Mouse (Mus musculus): Measurements from ENCODE around the gene Gm10778. TPM values are rescaled to one million over a fixed set of nuclear protein-coding genes. Genes with fewer than 3 reads are reported as not detected.

Gene Gm10778
- polyA plus RNA-seq, 1 experiment from 2014 or later: 4.6 TPM

DNA sequence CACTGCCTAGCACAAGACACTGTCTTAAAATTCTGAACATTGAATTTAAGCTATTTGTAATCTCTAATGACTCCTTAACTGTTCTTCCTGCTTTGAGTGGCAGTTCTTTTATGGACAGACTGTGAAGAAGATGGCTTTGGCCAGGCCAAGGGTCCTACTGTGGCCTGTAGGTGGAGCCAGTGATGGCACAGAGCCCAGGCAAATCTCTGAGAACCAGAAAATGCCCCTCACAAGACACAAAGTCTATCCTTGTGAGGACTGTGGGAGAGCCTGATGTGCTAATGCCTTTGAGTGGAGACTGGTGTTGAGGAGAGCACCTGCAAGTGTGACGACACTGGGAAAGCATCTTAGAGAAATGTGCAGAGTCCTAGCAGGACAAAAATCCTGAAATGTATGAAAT lies 40.6 kb upstream of the Gm10778 start:
- no peak for ATAC-seq (ENCODE audit: insufficient number of reproducible peaks, low FRiP score, low TSS enrichment, low read depth)
- no peaks in the 10 kb centered on the region for H3K27me3 ChIP-seq
- no peak overlapping the region for H3K9ac ChIP-seq
- H3K27ac ChIP-seq: no peak overlapping the region
- no peak overlapping the region for H3K4me2 ChIP-seq
- peaks cover 18% of the 10 kb centered on the region for H3K4me1 ChIP-seq
- H3K9me3 ChIP-seq: no peaks in the 10 kb centered on the region
- no peak overlapping the region for H3K4me3 ChIP-seq
- H3K36me3 ChIP-seq: peaks cover 3% of the 10 kb centered on the region; the same call in 1 of the 2 replicates
- 90% methylated on average over 1 of the region's 1 CpGs for WGBS

- H3K9ac ChIP-seq: no peak overlapping the region
- H3K4me1 ChIP-seq: peaks cover 9% of the 10 kb centered on the region; the same call in 1 of the 2 replicates
- peaks cover 3% of the 10 kb centered on the region; the same call in 1 of the 2 replicates for H3K36me3 ChIP-seq
- no peak overlapping the region for H3K4me3 ChIP-seq
- no peak overlapping the region for H3K27ac ChIP-seq
- no peak overlapping the region for H3K4me2 ChIP-seq
- H3K27me3 ChIP-seq: no peaks in the 10 kb centered on the region
- WGBS: 71% methylated on average over 3 of the region's 3 CpGs
- H3K9me3 ChIP-seq: no peaks in the 10 kb centered on the region
- no peak for ATAC-seq (ENCODE audit: insufficient number of reproducible peaks, low FRiP score, low TSS enrichment, low read depth)
Measured at GRCm38 (mm10) chr10:81612779-81613178, 36.1 kb upstream of the Gm10778 start.

- Histone ChIP-seq H3K27me3 (no peaks in the 10 kb centered on the region), H3K4me2 (no peak overlapping the region), H3K9ac (no peak overlapping the region), H3K27ac (peak overlapping the region; percentile 50; the same call in 1 of the 2 replicates), H3K4me1 (peaks cover 9% of the 10 kb centered on the region; the same call in 1 of the 2 replicates), H3K9me3 (no peaks in the 10 kb centered on the region), H3K4me3 (no peak overlapping the region), H3K36me3 (peaks cover 4% of the 10 kb centered on the region)
- peak; percentile 58; the same call in 1 of the 2 replicates for ATAC-seq (ENCODE audit: insufficient number of reproducible peaks, low FRiP score, low TSS enrichment, low read depth)
- WGBS: 21% methylated on average over 6 of the region's 6 CpGs
Measured at GRCm38 (mm10) chr10:81615486-81615885, 33.4 kb upstream of the Gm10778 start.

GRCm38 (mm10) chr10:81619976-81620375 lies 28.9 kb upstream of the Gm10778 start:
- Histone ChIP-seq H3K9me3 (no peaks in the 10 kb centered on the region), H3K9ac (no peak overlapping the region), H3K4me2 (no peak overlapping the region), H3K4me3 (no peak overlapping the region), H3K27ac (no peak overlapping the region), H3K27me3 (no peaks in the 10 kb centered on the region), H3K4me1 (peaks cover 9% of the 10 kb centered on the region; the same call in 1 of the 2 replicates), H3K36me3 (peaks cover 48% of the 10 kb centered on the region)
- no peak for ATAC-seq (ENCODE audit: insufficient number of reproducible peaks, low FRiP score, low TSS enrichment, low read depth)
- 70% methylated on average over 5 of the region's 5 CpGs for WGBS

GRCm38 (mm10) chr10:81620786-81621185 lies 28.1 kb upstream of the Gm10778 start:
- Histone ChIP-seq H3K36me3 (peaks cover 56% of the 10 kb centered on the region), H3K4me3 (no peak overlapping the region), H3K27ac (no peak overlapping the region), H3K4me2 (no peak overlapping the region), H3K27me3 (no peaks in the 10 kb centered on the region), H3K9me3 (no peaks in the 10 kb centered on the region), H3K9ac (no peak overlapping the region), H3K4me1 (peaks cover 7% of the 10 kb centered on the region; the same call in 1 of the 2 replicates)
- no peak for ATAC-seq (ENCODE audit: insufficient number of reproducible peaks, low FRiP score, low TSS enrichment, low read depth)
- 58% methylated on average over 9 of the region's 9 CpGs for WGBS

DNA sequence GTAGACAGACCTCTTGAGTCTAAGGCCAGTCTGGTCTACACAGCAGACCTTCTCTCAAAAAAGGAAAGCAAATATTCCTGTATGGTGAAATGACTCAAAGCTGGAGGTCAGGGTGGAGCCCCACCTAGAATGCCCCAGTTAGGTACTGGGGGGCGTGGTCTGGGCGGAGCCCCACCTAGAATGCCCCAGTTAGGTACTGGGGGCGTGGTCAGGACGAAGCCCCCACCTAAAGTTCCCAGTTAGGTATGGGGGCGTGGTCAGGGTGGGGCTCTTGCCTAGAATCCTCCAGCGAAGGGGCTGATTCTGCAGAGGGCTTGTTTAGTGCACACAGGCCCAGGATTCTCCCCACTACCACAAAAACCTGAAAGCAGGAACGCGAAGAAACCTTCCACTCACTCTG lies 25.4 kb upstream of the Gm10778 start:
- H3K4me3 ChIP-seq: no peak overlapping the region
- H3K9me3 ChIP-seq: no peaks in the 10 kb centered on the region
- no peak for ATAC-seq (ENCODE audit: insufficient number of reproducible peaks, low FRiP score, low TSS enrichment, low read depth)
- no peak overlapping the region for H3K4me2 ChIP-seq
- no peaks in the 10 kb centered on the region for H3K27me3 ChIP-seq
- H3K27ac ChIP-seq: no peak overlapping the region
- H3K36me3 ChIP-seq: peaks cover 62% of the 10 kb centered on the region
- peaks cover 25% of the 10 kb centered on the region for H3K4me1 ChIP-seq
- no peak overlapping the region for H3K9ac ChIP-seq
- 54% methylated on average over 8 of the region's 8 CpGs for WGBS

- Histone ChIP-seq H3K4me2 (peak overlapping the region; percentile 79), H3K9me3 (no peaks in the 10 kb centered on the region), H3K4me1 (peaks cover 26% of the 10 kb centered on the region), H3K27ac (peak overlapping the region; percentile 93), H3K9ac (peak overlapping the region; percentile 62; the same call in 1 of the 2 replicates), H3K27me3 (no peaks in the 10 kb centered on the region), H3K36me3 (peaks cover 49% of the 10 kb centered on the region), H3K4me3 (peak overlapping the region; percentile 64)
- WGBS: 89% methylated on average over 22 of the region's 22 CpGs
- ATAC-seq (ENCODE audit: insufficient number of reproducible peaks, low FRiP score, low TSS enrichment, low read depth): no peak
Measured at GRCm38 (mm10) chr10:81626101-81626993, 22.5 kb upstream of the Gm10778 start.

DNA sequence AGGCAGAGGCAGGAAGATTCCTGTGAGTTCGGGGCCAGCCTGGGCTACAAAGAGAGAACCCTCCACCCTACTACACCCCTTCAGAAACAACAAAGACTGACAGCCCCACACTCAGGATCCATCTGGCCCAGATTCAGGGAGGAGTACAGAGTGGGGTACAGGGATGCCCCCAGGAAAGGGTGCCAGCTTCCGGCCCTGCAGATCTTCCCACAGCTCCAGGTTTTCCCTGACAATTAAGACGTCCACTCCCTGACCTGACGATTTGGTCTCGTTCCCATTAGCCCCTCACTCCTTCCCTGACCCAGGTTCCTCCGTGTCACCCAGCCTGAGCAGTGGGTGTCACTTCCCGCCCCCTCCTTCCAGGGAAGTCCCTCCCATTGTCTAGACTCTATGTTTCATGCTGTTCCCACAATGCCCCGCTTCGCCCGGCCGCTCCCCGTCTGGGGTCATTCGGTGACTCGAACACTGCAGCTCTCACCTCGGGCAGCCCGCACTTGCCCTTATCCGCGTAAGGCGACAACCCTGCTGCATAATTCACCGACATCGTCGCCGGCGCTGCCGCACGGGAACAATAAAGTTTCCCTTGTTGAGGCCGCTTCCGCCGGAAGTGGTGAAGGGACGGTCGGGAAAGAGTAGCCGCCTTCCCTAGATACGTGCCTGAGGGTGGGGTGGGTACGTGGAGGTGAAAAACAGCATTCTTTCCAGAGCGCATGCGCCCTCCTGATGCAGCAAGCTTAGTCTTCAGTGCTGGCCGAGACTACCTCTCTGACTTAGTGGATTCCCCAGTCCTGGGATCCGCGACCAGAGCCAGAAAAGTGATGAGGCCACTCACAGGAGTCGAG lies 21.6 kb upstream of the Gm10778 start, which contains the start of gene Sirt6:
Sirt6 (minus strand) TSS at position 804 of the 842 bp plus-strand sequence.
- H3K27me3 ChIP-seq: no peaks in the 10 kb centered on the region
- H3K9me3 ChIP-seq: no peaks in the 10 kb centered on the region
- WGBS: 4% methylated on average over 40 of the region's 40 CpGs
- H3K4me3 ChIP-seq: peak within 1 kb of the TSS; percentile 64
- H3K36me3 ChIP-seq: peaks cover 41% of the 10 kb centered on the region
- peak within 1 kb of the TSS; percentile 79 for H3K4me2 ChIP-seq
- H3K27ac ChIP-seq: peak within 1 kb of the TSS; percentile 93
- ATAC-seq (ENCODE audit: insufficient number of reproducible peaks, low FRiP score, low TSS enrichment, low read depth): peak; percentile 85
- peaks cover 26% of the 10 kb centered on the region for H3K4me1 ChIP-seq
- peak within 1 kb of the TSS; percentile 62 for H3K9ac ChIP-seq

GRCm38 (mm10) chr10:81627836-81628220 lies 21.0 kb upstream of the Gm10778 start:
- H3K27ac ChIP-seq: peak overlapping the region; percentile 93
- ATAC-seq (ENCODE audit: insufficient number of reproducible peaks, low FRiP score, low TSS enrichment, low read depth): no peak
- H3K4me2 ChIP-seq: peak overlapping the region; percentile 79
- WGBS: 42% methylated on average over 7 of the region's 7 CpGs
- peaks cover 35% of the 10 kb centered on the region for H3K36me3 ChIP-seq
- no peaks in the 10 kb centered on the region for H3K27me3 ChIP-seq
- H3K4me3 ChIP-seq: peak overlapping the region; percentile 64
- no peaks in the 10 kb centered on the region for H3K9me3 ChIP-seq
- H3K9ac ChIP-seq: peak overlapping the region; percentile 35
- H3K4me1 ChIP-seq: peaks cover 26% of the 10 kb centered on the region

DNA sequence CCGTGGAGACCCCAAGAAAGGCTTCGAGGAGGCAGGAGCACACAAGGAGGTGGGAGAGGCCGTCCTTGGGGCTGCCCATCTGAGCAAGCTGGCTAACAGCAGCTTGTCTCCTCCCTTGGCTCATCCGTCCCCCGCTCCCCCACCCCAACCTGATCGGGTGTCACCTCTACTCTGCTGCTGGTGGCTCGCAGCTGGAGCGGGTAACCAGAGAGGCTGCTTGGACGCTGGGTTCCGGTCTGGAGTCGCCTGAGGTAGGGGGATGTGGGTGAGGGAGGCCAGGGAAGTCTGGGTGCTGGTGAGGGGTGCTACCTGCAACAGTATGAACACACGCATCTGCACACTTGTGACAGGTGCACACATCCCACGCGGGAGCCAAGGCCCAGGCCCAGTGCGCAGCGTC lies 20.5 kb upstream of the Gm10778 start, which contains the start of gene Ankrd24:
Ankrd24 (plus strand) TSS at position 151 of the 400 bp plus-strand sequence.
- H3K4me1 ChIP-seq: peaks cover 31% of the 10 kb centered on the region
- WGBS: 69% methylated on average over 16 of the region's 16 CpGs
- H3K9me3 ChIP-seq: no peaks in the 10 kb centered on the region
- peak within 1 kb of the TSS; percentile 62 for H3K9ac ChIP-seq
- H3K36me3 ChIP-seq: peaks cover 29% of the 10 kb centered on the region
- ATAC-seq (ENCODE audit: insufficient number of reproducible peaks, low FRiP score, low TSS enrichment, low read depth): no peak
- H3K4me3 ChIP-seq: peak within 1 kb of the TSS; percentile 64
- H3K27me3 ChIP-seq: no peaks in the 10 kb centered on the region
- H3K27ac ChIP-seq: peak within 1 kb of the TSS; percentile 93
- H3K4me2 ChIP-seq: peak within 1 kb of the TSS; percentile 79

- Histone ChIP-seq H3K9ac (peak overlapping the region; percentile 36), H3K27ac (peak overlapping the region; percentile 77), H3K4me3 (peak overlapping the region; percentile 51), H3K27me3 (no peaks in the 10 kb centered on the region), H3K4me1 (peaks cover 17% of the 10 kb centered on the region), H3K9me3 (no peaks in the 10 kb centered on the region), H3K36me3 (no peaks in the 10 kb centered on the region), H3K4me2 (peak overlapping the region; percentile 85)
- WGBS: 3% methylated on average over 36 of the region's 37 CpGs
- ATAC-seq (ENCODE audit: insufficient number of reproducible peaks, low FRiP score, low TSS enrichment, low read depth): peak; percentile 91
Measured at GRCm38 (mm10) chr10:81633253-81634099, 15.4 kb upstream of the Gm10778 start.

Measured in limb, embryonic 15.5 days (tissue).